Mouse (Mus musculus) CH12.LX (cell line): ENCODE data around the gene Rrp8. TPM values are rescaled to one million over a fixed set of nuclear protein-coding genes. Genes with fewer than 3 reads are reported as not detected.

Source experiments
- DNase-seq: peaks from one replicate; pipeline ENCODE4 v3.0.0-alpha.2; 2013; ENCODE audit errors: extremely low read depth
- H3K27ac ChIP-seq: 2 replicates; pipeline ENCODE4 v1.5.1; 2012; ENCODE audit warnings: low read depth, mild to moderate bottlenecking, control low read depth, moderate library complexity; ENCODE audit not compliant: insufficient read depth
- H3K27me3 ChIP-seq: replicated peaks from 2 replicates; pipeline ENCODE3; 2012; ENCODE audit warnings: inconsistent platforms
- H3K36me3 ChIP-seq, 2 experiments: replicated peaks in 1 of 2; 2 replicates each; pipeline versions ENCODE3 to v1.6.1; 2012; ENCODE audit warnings: inconsistent platforms in 1 of 2, low read length in 1 of 2, mild to moderate bottlenecking in 1 of 2, mixed read lengths in 1 of 2, moderate library complexity in 1 of 2; ENCODE audit not compliant: control insufficient read depth in 1 of 2, insufficient read depth in 1 of 2
- H3K4me1 ChIP-seq, 2 experiments: 2 replicates each; pipeline ENCODE4 v1.6.1; 2012; ENCODE audit warnings: inconsistent platforms in 1 of 2, moderate library complexity in 1 of 2; ENCODE audit not compliant: insufficient read depth in 2 of 2, control insufficient read depth in 1 of 2
- H3K4me2 ChIP-seq: 2 replicates; pipeline ENCODE4 v1.6.1; 2012; ENCODE audit warnings: low read depth, mild to moderate bottlenecking, control low read depth; ENCODE audit not compliant: poor library complexity, insufficient read depth, severe bottlenecking
- H3K4me3 ChIP-seq, 3 experiments: fragments of 150-350 bp in 1 of 3; sonication (generic) in 1 of 3; replicated peaks in 1 of 3; 2 replicates each; pipeline versions ENCODE3 to v1.5.1; 2011 to 2012; ENCODE audit warnings: low read depth in 2 of 3, low read length in 2 of 3, mild to moderate bottlenecking in 2 of 3, moderate library complexity in 2 of 3, control low read depth in 1 of 3, improper control_type of control experiment in 1 of 3, inconsistent platforms in 1 of 3, mixed read lengths in 1 of 3; ENCODE audit not compliant: poor library complexity in 1 of 3
- H3K79me2 ChIP-seq: replicated peaks from 2 replicates; pipeline ENCODE4 v1.6.1; 2012; ENCODE audit warnings: mild to moderate bottlenecking, moderate library complexity; ENCODE audit not compliant: control insufficient read depth, poor library complexity, insufficient read depth, severe bottlenecking; ENCODE audit errors: extremely low read depth
- H3K9ac ChIP-seq: 2 replicates; pipeline ENCODE4 v1.6.1; 2012; ENCODE audit warnings: low read depth, mild to moderate bottlenecking, control low read depth, moderate library complexity; ENCODE audit not compliant: insufficient read depth
- H3K9me3 ChIP-seq: replicated peaks from 2 replicates; pipeline ENCODE3; 2012; ENCODE audit warnings: low read length, inconsistent platforms, mixed read lengths
- CHD1 ChIP-seq: IDR thresholded peaks from 2 replicates; pipeline ENCODE4 v1.6.1; 2012; ENCODE audit warnings: low read depth, low read length, improper control_type of control experiment, inconsistent platforms
- CHD2 ChIP-seq: IDR thresholded peaks from 2 replicates; pipeline ENCODE4 v1.6.1; 2011; ENCODE audit warnings: low read length, improper control_type of control experiment
- CTCF ChIP-seq, 2 experiments: IDR thresholded peaks in 1 of 2; conservative IDR thresholded peaks in 1 of 2; 2 replicates each; pipeline ENCODE4 v1.5.1; 2011 to 2012; ENCODE audit warnings: low read depth in 2 of 2, low read length in 2 of 2, improper control_type of control experiment in 1 of 2, inconsistent platforms in 1 of 2, mild to moderate bottlenecking in 1 of 2, moderate library complexity in 1 of 2
- E2F4 ChIP-seq: IDR thresholded peaks from 2 replicates; pipeline ENCODE4 v1.6.1; 2011; ENCODE audit warnings: low read depth, low read length, improper control_type of control experiment; ENCODE audit not compliant: insufficient replicate concordance
- EP300 ChIP-seq: IDR thresholded peaks from 2 replicates; pipeline ENCODE4 v1.6.1; 2011; ENCODE audit warnings: low read length, improper control_type of control experiment
- HCFC1 ChIP-seq: IDR thresholded peaks from 2 replicates; pipeline ENCODE4 v1.6.1; 2012; ENCODE audit warnings: low read depth, mild to moderate bottlenecking, inconsistent platforms, low read length, improper control_type of control experiment
- IRF4 ChIP-seq: IDR thresholded peaks from 2 replicates; pipeline ENCODE4 v1.6.1; 2014; ENCODE audit warnings: low read depth, mild to moderate bottlenecking, inconsistent platforms, low read length, improper control_type of control experiment
- JUND ChIP-seq: conservative IDR thresholded peaks from 2 replicates; pipeline ENCODE4 v1.6.1; 2011; ENCODE audit warnings: low read depth, low read length, improper control_type of control experiment
- MAZ ChIP-seq: IDR thresholded peaks from 2 replicates; pipeline ENCODE4 v1.6.1; 2012; ENCODE audit warnings: low read depth, mild to moderate bottlenecking, inconsistent platforms, low read length, improper control_type of control experiment, moderate library complexity
- MYC ChIP-seq: IDR thresholded peaks from 2 replicates; pipeline ENCODE4 v1.6.1; 2011; ENCODE audit warnings: low read depth, mild to moderate bottlenecking, improper control_type of control experiment, low read length
- PAX5 ChIP-seq: IDR thresholded peaks from 2 replicates; pipeline ENCODE4 v1.6.1; 2012; ENCODE audit warnings: low read length, inconsistent platforms, mixed read lengths
- RAD21 ChIP-seq: IDR thresholded peaks from 2 replicates; pipeline ENCODE4 v1.6.1; 2011; ENCODE audit warnings: low read depth, mild to moderate bottlenecking, low read length, improper control_type of control experiment, moderate library complexity
- RCOR1 ChIP-seq: conservative IDR thresholded peaks from 2 replicates; pipeline ENCODE4 v1.6.1; 2012; ENCODE audit warnings: low read depth, mild to moderate bottlenecking, inconsistent platforms, low read length, improper control_type of control experiment
- SMC3 ChIP-seq: IDR thresholded peaks from 2 replicates; pipeline ENCODE4 v1.6.1; 2011; ENCODE audit warnings: low read depth, low read length, improper control_type of control experiment
- TCF12 ChIP-seq: IDR thresholded peaks from 2 replicates; pipeline ENCODE4 v1.6.1; 2014; ENCODE audit warnings: low read depth, mild to moderate bottlenecking, inconsistent platforms, low read length, improper control_type of control experiment
- UBTF ChIP-seq: IDR thresholded peaks from 2 replicates; pipeline ENCODE4 v1.6.1; 2012; ENCODE audit warnings: low read depth, mild to moderate bottlenecking, inconsistent platforms, low read length, improper control_type of control experiment, moderate library complexity
- USF1 ChIP-seq: IDR thresholded peaks from 2 replicates; pipeline ENCODE4 v1.6.1; 2014; ENCODE audit warnings: low read depth, mild to moderate bottlenecking, inconsistent platforms, low read length, improper control_type of control experiment
- ZMIZ1 ChIP-seq: IDR thresholded peaks from 2 replicates; pipeline ENCODE4 v1.6.1; 2012; ENCODE audit warnings: low read depth, mild to moderate bottlenecking, inconsistent platforms, low read length, improper control_type of control experiment
- ZNF384 ChIP-seq: IDR thresholded peaks from 2 replicates; pipeline ENCODE4 v1.6.1; 2012; ENCODE audit warnings: low read depth, low read length, improper control_type of control experiment, inconsistent platforms
- dilution Hi-C: fragments of 300-500 bp; cut with MboI; formaldehyde crosslinking; loops from 2 replicates; pipeline ENCODE4 v1.14.3; 2020; ENCODE audit warnings: low sequenced_read_pairs; ENCODE audit not compliant: extremely low pct_unique_long_range_greater_than_20kb, extremely low pct_ligation_motif_present
- in situ Hi-C: fragments of 300-500 bp; cut with MboI; formaldehyde crosslinking; loops from 3 replicates; pipeline ENCODE4 v1.14.3; 2019; ENCODE audit warnings: low sequenced_read_pairs, low pct_ligation_motif_present, low pct_unique_long_range_greater_than_20kb, mixed read lengths
- polyA plus RNA-seq: library from polyadenylated mRNA; unstranded; fragments of >175 nt; gene quantifications from 2 replicates; pipeline ENCODE4 v1.2.1, GENCODE M21; 2012; ENCODE audit warnings: low read depth; ENCODE audit not compliant: insufficient read length
- total RNA-seq, 2 experiments: library from RNA; depleted of rRNA; stranded (reverse); fragments of 300-350 nt in 1 of 2; fragments of >200 nt in 1 of 2; gene quantifications; 2 replicates each; pipeline ENCODE4 v1.2.3; 2012 to 2014

Rrp8 gene
- total and polyA plus RNA-seq, 3 experiments = 28.7 to 84.2 (median 57.3) TPM

- dilution Hi-C loops = no loop called here
These were observed 21.8 kb downstream of the Rrp8 start for GRCm38 (mm10) chr7:105715366-105715765.

GRCm38 (mm10) chr7:105708733-105709132, 28.5 kb downstream of the Rrp8 start:
- H3K4me3 ChIP-seq = no peak overlapping the region
- H3K9ac ChIP-seq = no peak overlapping the region
- no peak for TF ChIP-seq MAZ
- TF ChIP-seq PAX5 = no peak
- no peak for TF ChIP-seq ZMIZ1
- no peak for TF ChIP-seq USF1
- TF ChIP-seq MYC = no peak
- TF ChIP-seq UBTF = no peak
- TF ChIP-seq IRF4 = no peak
- no peak for TF ChIP-seq ZNF384
- no peak for TF ChIP-seq RCOR1
- no peak for TF ChIP-seq SMC3
- no peak for TF ChIP-seq TCF12
- no peak for TF ChIP-seq HCFC1
- TF ChIP-seq EP300 = no peak
- TF ChIP-seq JUND = no peak
- no peak for TF ChIP-seq CHD2
- TF ChIP-seq CHD1 = no peak
- no peak for TF ChIP-seq E2F4
- H3K4me2 ChIP-seq = no peak overlapping the region
- H3K27me3 ChIP-seq = no peaks in the 10 kb centered on the region
- no peak for DNase-seq
- no peak overlapping the region for H3K27ac ChIP-seq
- no peaks in the 10 kb centered on the region for H3K4me1 ChIP-seq
- H3K9me3 ChIP-seq = no peaks in the 10 kb centered on the region
- dilution Hi-C loops (no loop called here), in situ Hi-C loops (no loop called here)
- H3K36me3 ChIP-seq = no peaks in the 10 kb centered on the region
- no peaks in the 10 kb centered on the region for H3K79me2 ChIP-seq

More at GRCm38 (mm10) chr7:105715366-105715765, 21.8 kb downstream of the Rrp8 start:
- Histone ChIP-seq H3K4me3 (no peak overlapping the region), H3K27me3 (no peaks in the 10 kb centered on the region), H3K79me2 (no peaks in the 10 kb centered on the region), H3K27ac (no peak overlapping the region), H3K9ac (no peak overlapping the region), H3K36me3 (peaks cover 0 to 10% of the 10 kb centered on the region in 2 experiments), H3K9me3 (no peaks in the 10 kb centered on the region), H3K4me1 (no peaks in the 10 kb centered on the region), H3K4me2 (no peak overlapping the region)
- no peak for TF ChIP-seq PAX5
- TF ChIP-seq SMC3 = 0 out of 2 replicates have a peak, but pooled peaks have one; percentile 2
- peak; percentile 10 for TF ChIP-seq RAD21
- TF ChIP-seq CTCF (conservative IDR thresholded peaks at IDR 0.05 in 1 of 2, IDR thresholded peaks at IDR 0.05 in 1 of 2; ENCODE audit: low read depth in 2 of 2, low read length in 2 of 2) = peak; percentile 31 to 56; a peak in 2 of 4 replicates
- in situ Hi-C loops = no loop called here
- peak; percentile 23 for DNase-seq
